Mouse (Mus musculus) NIH3T3 (cell line): ENCODE data around the gene 4930470P17Rik.
A peak's percentile ranks its signal among the peaks of the same experiment; 100 is the strongest.

ENCODE experiments used
- DNase-seq: peaks from one replicate; pipeline ENCODE4 v3.0.0-alpha.2; 2012; ENCODE audit warnings: low read depth

4930470P17Rik gene

GRCm38 (mm10) chr2:170578588-170578987 lies 23.2 kb downstream of the 4930470P17Rik start:
- DNase-seq, result no peak

DNA sequence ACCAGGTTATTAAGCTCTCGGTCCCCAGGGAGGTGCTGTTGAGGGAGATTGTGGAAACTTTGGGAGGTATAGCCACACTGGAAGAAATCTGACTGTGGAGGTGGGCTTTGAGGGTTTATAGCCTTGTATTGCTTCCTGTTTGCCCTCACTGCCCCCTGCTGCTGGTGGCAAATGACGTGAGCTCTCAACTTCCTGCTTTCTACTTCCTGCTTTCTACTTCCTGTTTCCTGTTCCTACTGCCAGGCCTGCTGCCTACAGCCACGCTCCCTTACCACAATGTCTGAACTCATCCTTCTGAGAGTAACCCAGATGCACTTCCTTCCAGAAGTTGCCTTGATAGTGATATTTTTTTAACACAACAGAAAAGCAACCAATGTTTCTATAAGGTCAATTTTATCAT lies 24.3 kb downstream of the 4930470P17Rik start:
- no peak for DNase-seq

DNA sequence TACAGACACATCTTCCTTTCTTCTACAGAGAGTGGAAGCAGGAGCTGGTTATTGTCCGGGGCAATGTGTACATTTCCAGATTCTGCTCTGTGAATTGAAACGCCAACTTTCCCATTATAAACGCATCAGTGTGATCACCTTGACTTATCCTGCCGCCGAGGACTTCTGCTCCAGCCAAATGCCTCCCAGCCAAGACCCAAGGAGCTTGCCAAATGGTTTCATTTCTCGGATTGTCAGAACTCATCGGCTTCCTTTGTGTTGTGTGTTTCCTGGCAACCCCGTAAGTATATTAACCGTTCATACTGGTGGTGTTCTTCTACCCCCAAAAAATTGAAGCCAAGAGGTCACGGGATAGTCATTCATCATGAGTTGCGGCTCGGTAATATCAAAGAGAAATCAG lies 25.7 kb downstream of the 4930470P17Rik start:
- DNase-seq, result peak; percentile 18

DNA sequence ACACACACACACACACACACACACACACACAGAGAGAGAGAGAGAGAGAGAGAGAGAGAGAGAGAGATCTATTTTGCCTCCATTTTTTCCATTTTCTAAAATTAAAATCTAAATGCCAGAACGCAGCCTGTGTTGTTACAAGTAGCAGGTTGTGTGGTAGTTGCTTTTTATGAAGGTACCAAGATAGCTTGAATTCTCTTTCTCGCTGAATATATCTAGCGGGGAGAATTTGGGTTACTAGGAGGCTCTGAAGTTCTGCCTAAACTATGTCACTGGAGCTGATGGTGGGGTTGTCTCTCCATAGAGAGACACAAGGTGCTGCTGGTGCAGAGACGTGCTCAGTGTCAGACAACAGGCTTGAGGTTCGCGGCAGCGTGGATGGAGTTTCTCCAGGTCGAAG lies 36.8 kb downstream of the 4930470P17Rik start:
- DNase-seq, result no peak

- DNase-seq, result no peak
Observed at GRCm38 (mm10) chr2:170563956-170564855, 37.6 kb downstream of the 4930470P17Rik start.

DNA sequence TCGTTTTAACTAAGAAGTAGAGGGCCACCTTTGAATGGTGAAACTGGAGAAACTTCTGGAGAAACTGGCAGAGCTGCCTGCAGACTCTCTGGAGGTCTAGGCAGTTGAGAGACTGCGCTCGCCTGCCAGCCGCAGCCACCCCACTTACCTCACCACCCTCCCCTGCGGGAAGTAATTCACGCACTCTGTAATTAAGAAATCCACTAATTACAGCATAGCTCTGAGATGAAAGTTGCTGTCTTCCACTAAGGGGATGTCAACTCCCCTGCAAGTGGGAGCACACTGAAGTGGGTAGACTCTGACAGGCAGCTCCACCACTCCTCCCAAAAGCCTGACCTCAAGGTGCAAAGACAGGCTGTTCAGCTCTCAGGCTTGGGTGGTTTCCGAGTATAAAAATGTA lies 49.7 kb downstream of the 4930470P17Rik start:
- no peak for DNase-seq

DNA sequence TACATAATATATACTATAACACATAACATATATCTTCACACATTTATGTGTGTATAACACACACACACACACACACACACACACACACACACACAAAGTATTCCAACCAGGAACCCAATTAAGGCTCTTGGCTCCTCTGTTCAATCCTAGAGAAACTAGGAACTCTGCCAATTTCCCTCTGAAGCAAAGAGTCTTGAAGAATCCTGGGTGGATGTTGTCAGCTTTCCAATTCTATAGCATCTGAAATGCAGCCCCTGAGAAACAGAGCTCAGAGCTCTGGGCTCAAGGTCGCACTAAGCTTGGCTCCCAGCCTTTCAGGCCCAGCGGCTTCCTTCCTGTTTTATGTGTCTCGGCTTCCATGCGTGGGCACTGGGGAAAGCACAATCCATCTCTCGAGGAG lies 51.6 kb downstream of the 4930470P17Rik start:
- DNase-seq, result peak; percentile 44

DNA sequence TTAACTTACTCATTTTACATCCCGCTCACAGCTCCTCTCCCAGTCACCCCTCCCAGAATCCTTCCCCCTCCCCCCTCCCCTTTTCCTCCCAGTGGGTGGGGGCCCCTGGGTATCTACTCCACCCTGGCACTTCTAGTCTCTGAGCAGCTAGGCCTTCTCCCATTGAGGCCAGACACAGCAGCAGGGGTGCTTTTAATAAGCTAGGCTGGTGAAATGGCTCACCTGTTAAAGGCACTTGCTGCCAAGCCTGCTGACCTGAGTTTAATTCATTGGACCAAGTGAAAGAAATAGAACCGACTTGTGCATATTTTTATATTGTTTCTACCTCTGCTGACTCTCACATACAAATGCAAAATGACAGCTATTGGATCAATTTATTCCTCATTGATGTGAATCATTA lies 52.7 kb downstream of the 4930470P17Rik start:
- DNase-seq, result no peak

DNA sequence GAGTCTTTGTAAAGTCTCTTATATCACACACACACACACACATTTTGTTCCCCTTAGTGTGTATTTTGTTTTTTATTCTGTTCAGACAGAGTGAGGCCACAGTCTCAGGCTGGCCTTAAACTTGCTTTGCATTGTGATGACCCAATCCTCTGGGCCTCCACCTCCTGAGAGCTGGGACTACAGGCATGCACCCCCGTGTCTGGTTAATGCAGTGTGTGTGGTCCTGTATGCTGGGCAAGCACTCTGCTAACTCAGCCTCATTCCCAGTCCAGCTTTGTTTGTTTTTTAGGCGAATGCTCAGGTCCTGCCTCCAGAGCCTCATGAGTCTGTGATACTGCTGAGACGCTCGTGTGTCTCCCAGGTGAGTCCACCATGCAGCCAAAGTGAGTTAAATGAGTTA lies 53.8 kb downstream of the 4930470P17Rik start:
- DNase-seq, result no peak

GRCm38 (mm10) chr2:170547526-170547925 lies 54.3 kb downstream of the 4930470P17Rik start:
- DNase-seq, result peak; percentile 7

DNA sequence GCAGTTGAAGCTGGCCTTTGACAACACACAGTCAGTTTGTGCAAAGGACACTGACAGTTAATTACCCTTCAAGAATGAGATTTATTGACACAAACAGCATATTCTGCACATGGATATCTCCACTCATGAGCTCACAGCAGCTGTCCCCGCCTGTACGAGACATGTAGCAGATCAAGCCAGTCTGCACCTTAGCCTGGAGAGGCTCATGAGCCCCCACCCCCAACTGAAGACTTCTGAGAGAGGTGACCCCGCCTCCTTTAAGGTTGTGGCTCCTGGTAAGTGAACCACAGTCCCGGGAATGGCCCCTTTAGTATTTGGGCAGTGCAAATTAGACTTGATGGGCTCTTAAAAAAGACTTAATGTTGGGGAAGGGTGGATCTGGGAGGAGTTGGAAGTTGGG lies 56.1 kb downstream of the 4930470P17Rik start:
- DNase-seq, result no peak

DNA sequence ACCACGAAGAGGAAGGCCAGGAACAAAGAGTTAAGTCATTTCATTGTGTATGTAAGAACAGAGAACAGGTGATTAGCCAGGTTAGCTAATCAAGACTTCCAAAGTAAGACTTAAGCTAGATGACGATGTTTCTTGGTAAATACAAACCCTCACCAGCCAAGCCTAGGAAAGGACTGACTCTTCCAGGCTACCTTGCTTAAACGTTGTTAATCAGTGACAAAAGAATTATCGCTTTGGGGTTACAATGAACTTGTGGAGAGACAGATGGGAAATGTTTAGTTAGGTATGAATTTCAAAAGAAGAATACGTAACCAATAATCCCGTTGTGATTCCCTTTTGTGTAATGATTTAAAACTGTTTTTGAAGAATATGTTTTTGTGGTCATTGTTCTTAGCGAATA lies 56.9 kb downstream of the 4930470P17Rik start:
- no peak for DNase-seq

- DNase-seq, result no peak
Observed at GRCm38 (mm10) chr2:170544159-170544558, 57.7 kb downstream of the 4930470P17Rik start.

- DNase-seq, result no peak
Observed at GRCm38 (mm10) chr2:170543625-170544024, 58.2 kb downstream of the 4930470P17Rik start.

DNA sequence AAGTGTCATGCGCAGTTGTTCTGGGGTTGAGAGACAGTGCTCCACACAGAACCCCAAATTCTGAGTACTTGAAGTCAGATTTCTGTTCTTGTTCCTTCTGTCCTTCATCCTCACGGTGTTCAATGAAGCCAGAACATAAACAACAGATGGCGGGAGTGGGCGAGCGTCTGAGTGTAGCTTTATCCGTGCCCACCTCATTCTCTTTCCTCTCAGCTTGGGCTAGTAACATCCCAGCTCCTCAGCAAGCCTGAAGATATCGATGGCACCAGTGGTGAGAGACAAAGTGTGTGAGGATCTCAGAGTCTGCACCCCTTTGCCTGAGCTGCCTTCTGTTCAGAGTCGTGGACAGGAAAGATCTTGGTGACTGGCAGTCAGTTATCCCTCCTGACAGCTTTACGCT lies 62.6 kb downstream of the 4930470P17Rik start:
- no peak for DNase-seq

GRCm38 (mm10) chr2:170535841-170536240 lies 66.0 kb downstream of the 4930470P17Rik start:
- no peak for DNase-seq

DNA sequence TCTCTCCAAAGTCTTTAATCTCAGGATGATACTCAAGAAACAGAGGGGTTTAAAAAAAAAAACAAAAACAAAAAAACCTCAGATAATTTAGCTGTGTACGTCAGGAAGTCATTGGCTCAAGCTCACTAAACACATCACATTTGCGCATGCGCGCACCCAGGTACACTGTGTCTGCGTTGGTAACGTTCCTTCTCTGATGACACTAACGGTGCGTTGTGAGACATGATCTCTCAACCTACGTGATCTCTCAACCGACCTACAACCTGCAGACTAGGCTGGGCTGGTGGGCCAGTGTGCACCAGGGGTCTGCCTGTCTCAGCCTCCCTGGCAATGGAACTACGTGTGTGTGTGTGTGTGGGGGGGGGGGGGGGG lies 67.0 kb downstream of the 4930470P17Rik start:
- no peak for DNase-seq

- DNase-seq, result no peak
Observed at GRCm38 (mm10) chr2:170534116-170534802, 67.6 kb downstream of the 4930470P17Rik start.

- no peak for DNase-seq
Observed at GRCm38 (mm10) chr2:170530256-170530655, 71.6 kb downstream of the 4930470P17Rik start.

GRCm38 (mm10) chr2:170529766-170530165 lies 72.1 kb downstream of the 4930470P17Rik start:
- DNase-seq, result no peak
